Mouse (Mus musculus) kidney, embryonic 14.5 days (tissue): ENCODE results near the gene Me3. TPM values are rescaled to one million over a fixed set of nuclear protein-coding genes. Genes with fewer than 3 reads are reported as not detected.

Source experiments
- ATAC-seq: fragments of 200-750 bp; cut with Nextera tagmentation; 2 replicates; pipeline ENCODE4 v1.8.0; 2017; ENCODE audit warnings: moderate number of reproducible peaks, mild to moderate bottlenecking, moderate TSS enrichment, moderate library complexity; ENCODE audit not compliant: low FRiP score, low TSS enrichment
- H3K27ac ChIP-seq: fragments of 300-500 bp; sonication (generic); 2 replicates; pipeline ENCODE4 v1.5.1; 2014; ENCODE audit warnings: low read depth, mild to moderate bottlenecking, low read length, moderate library complexity, mixed read lengths
- H3K27me3 ChIP-seq: fragments of 300-500 bp; sonication (generic); 2 replicates; pipeline ENCODE4 v1.6.1; 2014; ENCODE audit warnings: mild to moderate bottlenecking, low read length; ENCODE audit not compliant: control insufficient read depth, insufficient read depth
- H3K36me3 ChIP-seq: fragments of 300-500 bp; sonication (generic); 2 replicates; pipeline ENCODE4 v1.6.1; 2014; ENCODE audit warnings: low read length, mixed read lengths; ENCODE audit not compliant: control insufficient read depth, insufficient read depth
- H3K4me1 ChIP-seq: fragments of 300-500 bp; sonication (generic); 2 replicates; pipeline ENCODE4 v1.6.1; 2014; ENCODE audit warnings: low read length, mixed read lengths; ENCODE audit not compliant: control insufficient read depth, insufficient read depth
- H3K4me2 ChIP-seq: fragments of 300-500 bp; sonication (generic); replicated peaks from 2 replicates; pipeline ENCODE4 v1.6.1; 2014; ENCODE audit warnings: low read depth, mild to moderate bottlenecking, low read length
- H3K4me3 ChIP-seq: fragments of 300-500 bp; sonication (generic); 2 replicates; pipeline ENCODE4 v1.5.1; 2014; ENCODE audit warnings: mild to moderate bottlenecking, low read length
- H3K9ac ChIP-seq: fragments of 300-500 bp; sonication (generic); 2 replicates; pipeline ENCODE4 v1.6.1; 2014; ENCODE audit warnings: low read depth, mild to moderate bottlenecking, low read length, moderate library complexity
- H3K9me3 ChIP-seq: fragments of 300-500 bp; sonication (generic); 2 replicates; pipeline ENCODE4 v1.6.1; 2016; ENCODE audit warnings: low read length; ENCODE audit not compliant: control insufficient read depth
- WGBS: fragments of 180-500 bp; shearing (Covaris S2); extraction: QIAGEN DNeasy Blood & Tissue Kit; methylation state at CpG from one replicate; pipeline ENCODE4 v1.1.7; 2014; 5-methylcytosine and 5-hydroxymethylcytosine counted together
- polyA plus RNA-seq: library from polyadenylated mRNA; unstranded; fragments of >200 nt; fragmentation: Nextera tagmentation; extraction: Ambion mirVana; gene quantifications from 2 replicates; pipeline ENCODE4 v1.2.1, GENCODE M21; 2014

Gene Me3
- polyA plus RNA-seq, 1 experiment from 2014 or later = 9.9 TPM

DNA sequence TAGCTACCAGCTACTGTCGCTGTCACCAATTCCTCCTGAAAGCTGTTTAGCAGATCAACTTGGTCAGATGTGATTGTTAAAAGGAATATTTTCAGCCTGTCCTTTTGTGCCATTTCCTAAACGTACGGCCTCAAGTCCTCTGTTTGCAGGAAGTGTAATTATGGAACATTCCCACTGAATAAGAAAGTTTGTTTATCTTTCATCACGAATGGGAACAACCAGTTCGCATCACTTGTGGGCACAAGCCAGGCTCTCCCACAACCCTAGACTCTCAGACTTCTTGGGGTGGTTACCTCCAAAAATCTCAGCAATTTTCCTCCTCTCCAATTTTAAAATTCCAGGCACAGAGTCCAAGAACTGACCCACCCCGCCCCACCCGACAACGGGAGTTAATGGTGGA is 207.5 kb downstream of the Me3 start:
- ATAC-seq = no peak
- 81% methylated on average over 8 of the region's 8 CpGs for WGBS
- no peaks in the 10 kb centered on the region for H3K9me3 ChIP-seq
- H3K36me3 ChIP-seq = no peaks in the 10 kb centered on the region
- no peaks in the 10 kb centered on the region for H3K4me1 ChIP-seq
- H3K9ac ChIP-seq = no peak overlapping the region
- H3K27ac ChIP-seq = no peak overlapping the region
- no peak overlapping the region for H3K4me2 ChIP-seq
- H3K27me3 ChIP-seq = no peaks in the 10 kb centered on the region
- H3K4me3 ChIP-seq = no peak overlapping the region

DNA sequence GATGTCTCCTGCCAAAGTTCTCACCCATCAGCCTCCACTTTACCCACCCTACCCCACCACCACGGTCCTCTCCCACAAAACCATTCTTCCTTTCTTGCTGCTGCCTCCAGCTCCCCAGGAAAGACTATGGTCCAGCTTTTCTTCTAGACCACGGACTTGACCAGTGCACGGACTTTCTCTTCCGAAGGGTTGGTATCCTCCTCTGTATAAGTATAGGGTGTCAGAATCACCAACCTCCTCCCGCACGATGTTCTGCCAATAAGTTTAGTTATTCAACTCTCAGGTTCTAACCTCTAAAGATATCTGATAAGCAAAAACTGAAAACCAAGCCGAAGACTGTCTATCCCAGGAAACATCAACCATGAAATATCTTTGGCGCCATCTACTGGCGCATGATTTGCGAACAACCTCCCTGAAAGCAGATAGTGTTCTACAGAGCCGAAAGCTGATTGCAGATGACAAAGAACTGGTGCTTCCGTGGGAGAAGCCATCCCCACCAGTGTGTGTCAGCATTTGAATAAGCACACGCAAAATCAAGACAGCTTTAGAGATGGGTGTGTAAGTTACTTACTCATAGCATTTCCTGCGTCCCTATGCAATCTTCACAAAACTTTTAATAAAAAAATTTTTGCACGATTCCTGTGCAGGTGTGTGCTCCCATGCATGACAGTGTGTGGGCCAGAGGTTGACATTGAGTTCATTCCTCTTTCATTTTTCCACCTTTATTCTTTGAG is 209.6 kb downstream of the Me3 start:
- ATAC-seq = peak; percentile 81
- H3K4me3 ChIP-seq = no peak overlapping the region
- no peak overlapping the region for H3K27ac ChIP-seq
- H3K4me2 ChIP-seq = no peak overlapping the region
- H3K9ac ChIP-seq = no peak overlapping the region
- no peaks in the 10 kb centered on the region for H3K4me1 ChIP-seq
- H3K27me3 ChIP-seq = no peaks in the 10 kb centered on the region
- 27% methylated on average over 15 of the region's 15 CpGs for WGBS
- no peaks in the 10 kb centered on the region for H3K36me3 ChIP-seq
- no peaks in the 10 kb centered on the region for H3K9me3 ChIP-seq

DNA sequence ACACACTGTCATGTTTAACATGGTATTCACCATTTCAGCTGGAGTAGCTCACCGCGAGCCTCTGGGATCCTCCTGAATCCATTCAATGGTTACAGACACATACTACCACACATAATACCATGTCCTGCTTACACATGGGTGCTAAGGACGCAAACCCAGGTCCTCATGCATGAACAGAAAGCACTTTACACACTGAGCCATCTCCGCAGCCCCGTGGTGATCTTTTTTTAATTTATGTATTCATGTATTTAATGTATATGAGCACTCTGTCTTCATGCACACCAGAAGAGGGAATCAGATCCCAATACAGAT is 210.2 kb downstream of the Me3 start:
- Histone ChIP-seq H3K9ac (no peak overlapping the region), H3K27me3 (no peaks in the 10 kb centered on the region), H3K27ac (no peak overlapping the region), H3K4me3 (no peak overlapping the region), H3K36me3 (no peaks in the 10 kb centered on the region), H3K4me2 (no peak overlapping the region), H3K4me1 (no peaks in the 10 kb centered on the region), H3K9me3 (no peaks in the 10 kb centered on the region)
- ATAC-seq = 0 out of 2 replicates have a peak, but pooled peaks have one; percentile 8
- WGBS = 92% methylated on average over 5 of the region's 5 CpGs

DNA sequence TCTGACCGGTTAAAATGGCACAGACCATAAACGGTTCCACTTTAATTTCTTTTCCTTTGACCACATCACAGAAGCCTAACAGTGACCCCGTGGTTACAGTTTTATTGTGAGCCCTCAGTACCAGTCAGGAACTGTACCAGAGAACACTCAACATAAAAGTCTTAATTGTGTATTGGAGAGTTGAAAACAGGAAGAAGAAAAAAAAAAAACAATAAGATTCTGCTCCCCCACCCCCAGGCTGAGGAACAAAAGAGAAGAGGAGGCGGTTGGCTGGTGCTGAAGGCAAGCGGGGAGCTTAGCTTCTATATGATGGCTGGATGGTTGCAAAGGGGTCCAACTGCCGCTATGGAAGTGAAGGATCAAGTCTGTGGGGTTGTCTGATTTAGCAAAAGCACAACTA is 210.9 kb downstream of the Me3 start:
- Histone ChIP-seq H3K9ac (no peak overlapping the region), H3K27me3 (no peaks in the 10 kb centered on the region), H3K4me2 (no peak overlapping the region), H3K36me3 (no peaks in the 10 kb centered on the region), H3K27ac (no peak overlapping the region), H3K4me3 (no peak overlapping the region), H3K4me1 (no peaks in the 10 kb centered on the region), H3K9me3 (no peaks in the 10 kb centered on the region)
- ATAC-seq = no peak
- WGBS = 67% methylated on average over 6 of the region's 6 CpGs

DNA sequence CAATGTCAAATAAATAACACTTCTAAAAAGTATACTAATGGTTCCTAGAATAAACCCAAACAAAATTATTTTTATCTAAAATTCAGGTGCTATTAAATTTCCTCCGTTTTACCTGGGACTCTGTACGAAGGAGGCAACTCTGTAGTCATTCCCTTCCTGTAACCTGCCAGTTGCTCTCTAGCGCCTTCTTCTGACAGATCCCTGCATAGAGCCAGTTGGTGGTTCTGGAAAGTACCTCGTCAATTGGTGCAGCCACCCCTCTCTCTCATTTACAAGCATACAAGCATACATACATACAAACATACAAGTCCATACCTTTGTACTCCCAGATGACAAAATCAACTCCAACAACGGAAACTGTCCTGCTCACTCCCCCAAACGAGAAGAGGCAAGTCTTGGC is 211.3 kb downstream of the Me3 start:
- ATAC-seq = no peak
- H3K9me3 ChIP-seq = no peaks in the 10 kb centered on the region
- WGBS = 31% methylated on average over 6 of the region's 6 CpGs
- H3K4me3 ChIP-seq = no peak overlapping the region
- H3K9ac ChIP-seq = no peak overlapping the region
- no peaks in the 10 kb centered on the region for H3K36me3 ChIP-seq
- H3K4me1 ChIP-seq = no peaks in the 10 kb centered on the region
- H3K4me2 ChIP-seq = no peak overlapping the region
- H3K27ac ChIP-seq = no peak overlapping the region
- H3K27me3 ChIP-seq = no peaks in the 10 kb centered on the region

DNA sequence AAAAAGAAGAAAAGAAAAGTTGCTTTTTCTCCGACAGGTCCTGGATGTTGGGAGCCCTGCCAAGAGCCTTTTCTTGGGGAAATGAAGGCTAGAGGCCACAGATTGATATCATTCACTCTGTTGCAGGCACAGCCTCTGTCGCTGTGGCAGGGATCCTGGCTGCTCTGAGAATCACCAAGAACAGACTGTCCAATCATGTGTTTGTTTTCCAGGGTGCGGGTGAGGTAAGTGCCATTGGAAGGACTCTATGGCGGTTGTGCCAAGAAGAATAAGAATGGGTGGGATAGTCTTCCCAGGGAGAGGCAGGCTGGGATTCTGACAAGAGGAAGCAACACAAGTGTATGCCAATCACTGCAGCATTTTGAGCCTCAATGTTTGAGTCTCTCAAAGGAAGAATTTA is 213.5 kb downstream of the Me3 start:
- Histone ChIP-seq H3K9ac (no peak overlapping the region), H3K27me3 (no peaks in the 10 kb centered on the region), H3K4me2 (no peak overlapping the region), H3K4me1 (no peaks in the 10 kb centered on the region), H3K4me3 (no peak overlapping the region), H3K9me3 (no peaks in the 10 kb centered on the region), H3K27ac (no peak overlapping the region), H3K36me3 (no peaks in the 10 kb centered on the region)
- no peak for ATAC-seq
- WGBS = 78% methylated on average over 4 of the region's 4 CpGs

DNA sequence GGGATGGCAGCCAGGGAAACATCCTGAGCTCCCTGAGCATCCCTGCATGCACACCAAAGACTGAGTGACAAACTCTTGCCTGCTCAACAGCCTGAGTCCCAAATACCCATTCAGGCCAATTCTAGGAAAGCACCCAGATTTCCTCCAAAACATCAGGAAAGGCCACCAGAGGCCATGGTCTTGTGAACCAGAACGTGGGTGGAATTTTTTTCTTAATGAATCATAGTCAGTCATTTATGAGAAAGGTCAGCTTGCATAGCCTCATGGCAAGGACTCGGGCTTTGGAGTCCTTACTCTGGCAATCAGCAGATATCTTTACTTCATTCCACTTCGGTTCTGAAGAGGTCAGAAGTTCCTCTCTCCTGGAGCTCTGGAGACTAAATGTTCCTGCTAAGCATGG is 218.3 kb downstream of the Me3 start:
- Histone ChIP-seq H3K9me3 (no peaks in the 10 kb centered on the region), H3K27ac (no peak overlapping the region), H3K9ac (no peak overlapping the region), H3K4me3 (no peak overlapping the region), H3K27me3 (no peaks in the 10 kb centered on the region), H3K4me1 (no peaks in the 10 kb centered on the region), H3K4me2 (no peak overlapping the region), H3K36me3 (no peaks in the 10 kb centered on the region)
- no peak for ATAC-seq
- 48% methylated on average over 3 of the region's 3 CpGs for WGBS

DNA sequence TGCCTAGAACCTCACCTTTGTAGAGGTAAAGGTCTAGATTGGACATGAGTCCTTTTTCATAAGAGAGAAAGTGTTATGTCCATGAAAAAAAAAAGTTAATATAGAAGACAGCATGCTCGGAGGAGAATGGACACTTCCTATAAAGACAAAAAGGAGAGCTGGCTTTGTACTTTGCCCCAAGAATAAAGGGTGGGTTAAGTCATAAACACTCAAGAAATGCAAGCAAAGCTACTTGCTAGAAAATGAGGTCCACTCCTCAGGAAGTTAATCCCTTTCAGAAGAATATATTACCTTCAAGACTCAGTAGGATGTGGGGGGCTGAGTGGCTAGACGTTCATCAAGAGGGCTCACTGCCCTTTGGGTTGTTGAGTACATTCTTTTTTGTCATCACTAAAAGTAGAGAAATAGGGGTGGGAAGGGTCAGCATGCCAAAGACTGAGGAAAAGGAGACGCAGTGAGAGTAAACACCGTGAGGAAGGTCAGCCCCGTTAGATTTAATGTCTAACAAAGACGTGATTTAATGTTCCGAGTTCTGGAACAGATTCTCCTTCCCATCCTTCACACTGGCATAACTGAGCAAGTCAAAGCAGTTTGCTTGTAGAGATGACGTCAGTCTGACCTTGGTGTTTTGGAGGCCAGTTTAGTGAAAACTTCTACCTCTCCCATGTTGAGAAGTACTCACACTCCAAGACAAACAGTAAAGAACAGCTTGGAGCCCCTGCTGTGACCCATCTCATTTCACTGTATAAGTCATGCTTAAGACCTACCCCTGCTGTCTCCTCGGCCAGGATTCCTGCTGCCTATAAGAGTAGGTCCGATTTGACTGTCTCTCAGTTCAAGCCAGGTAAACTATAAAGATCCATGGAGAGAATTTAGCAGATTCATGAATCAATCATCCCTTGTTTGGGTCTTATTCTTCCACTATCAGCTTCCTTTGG is 220.2 kb downstream of the Me3 start:
- peak; percentile 84 for ATAC-seq
- 40% methylated on average over 10 of the region's 10 CpGs for WGBS

DNA sequence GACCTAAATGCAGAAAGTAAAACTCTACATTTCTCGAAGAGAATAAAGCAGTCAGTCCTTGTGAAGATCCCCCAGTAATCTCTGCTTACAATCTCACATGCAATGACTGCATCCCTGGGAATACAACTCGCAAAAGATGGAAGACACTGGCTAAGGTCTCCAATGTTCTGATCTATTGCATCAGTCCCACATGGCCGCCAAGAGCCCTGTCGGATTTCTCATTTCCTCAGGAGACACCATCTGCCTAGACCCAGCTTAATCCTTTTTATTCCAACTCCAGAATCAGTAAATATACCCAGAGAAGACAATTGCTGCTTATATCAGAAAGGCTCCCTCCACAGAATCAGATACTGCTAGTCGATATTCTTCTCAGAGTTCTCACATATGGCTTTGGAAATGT is 220.9 kb downstream of the Me3 start:
- Histone ChIP-seq H3K27ac (no peak overlapping the region), H3K9ac (no peak overlapping the region), H3K9me3 (no peaks in the 10 kb centered on the region), H3K4me3 (no peak overlapping the region), H3K36me3 (no peaks in the 10 kb centered on the region), H3K4me2 (no peak overlapping the region), H3K4me1 (no peaks in the 10 kb centered on the region), H3K27me3 (no peaks in the 10 kb centered on the region)
- WGBS = 71% methylated on average over 5 of the region's 5 CpGs
- no peak for ATAC-seq

More for the DNA sequence above, 220.2 kb downstream of the Me3 start:
- Histone ChIP-seq H3K36me3 (no peaks in the 10 kb centered on the region), H3K4me2 (no peak overlapping the region), H3K27ac (no peak overlapping the region), H3K4me3 (no peak overlapping the region), H3K9ac (no peak overlapping the region), H3K27me3 (no peaks in the 10 kb centered on the region), H3K9me3 (no peaks in the 10 kb centered on the region), H3K4me1 (no peaks in the 10 kb centered on the region)
